Comparison of ENCODE assay signal across 19 mouse cellular contexts in the genomic region with DNA sequence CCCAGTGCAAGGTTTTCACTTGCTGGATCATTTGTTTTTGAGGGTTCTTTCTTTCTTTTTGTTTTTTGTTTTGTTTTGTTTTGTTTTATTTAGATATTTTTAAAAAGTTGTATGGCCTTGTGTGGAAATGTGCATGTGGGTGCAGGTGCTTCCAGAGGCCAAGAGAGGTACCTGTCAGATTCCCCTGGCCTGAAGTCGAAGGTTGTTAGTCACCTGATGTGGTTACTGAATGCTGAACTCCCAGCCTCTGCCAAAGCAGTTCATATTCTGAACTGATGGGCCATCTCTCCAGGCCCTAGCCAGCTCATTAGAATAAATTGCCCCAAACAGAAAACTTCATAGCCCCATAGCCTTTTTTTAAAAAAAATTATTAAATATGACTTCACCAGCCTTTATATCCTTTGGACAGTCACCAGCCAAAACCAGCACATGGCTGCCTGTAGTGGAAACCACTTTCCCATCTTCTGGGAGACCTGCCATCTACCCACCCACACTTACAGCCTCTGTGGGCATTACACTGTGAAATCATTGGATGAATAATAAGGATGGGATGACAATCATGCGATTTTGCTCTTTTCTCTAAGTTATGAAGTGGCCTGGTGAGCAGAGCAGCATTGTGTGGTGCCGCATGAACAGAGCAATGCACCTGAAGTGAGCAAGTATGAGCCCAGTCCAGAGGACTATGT. TPM values are rescaled to one million over a fixed set of nuclear protein-coding genes. Genes with fewer than 3 reads are reported as not detected.
DNase-seq lines count a peak whose midpoint lies in the region; ATAC-seq lines count a peak whose summit lies in the region.
"Had no signal": no experiment of that assay in that cellular context is flagged by ENCODE, and none has a peak within 500 bp of the region (broad histone marks: within the 10 kb centered on the region; RNA-seq: fewer than 3 reads in every experiment).

No protein-coding gene starts in this region.

- no peaks in the 10 kb centered on the region for H3K9me3 ChIP-seq in forebrain, embryonic 13.5 days (replicated peaks)
- H3K9me3 ChIP-seq: heart, embryonic 15.5 days; hindbrain, embryonic 10.5 days; liver, embryonic 15.5 days had no signal

- no peaks in the 10 kb centered on the region for H3K36me3 ChIP-seq in forebrain, embryonic 13.5 days (ENCODE audit: poor library complexity, severe bottlenecking)
- H3K36me3 ChIP-seq: heart, embryonic 15.5 days; hindbrain, embryonic 10.5 days; liver, embryonic 15.5 days had no signal

- H3K27ac ChIP-seq in forebrain, embryonic 13.5 days, result no peak overlapping the region
- H3K27ac ChIP-seq: heart, embryonic 15.5 days; hindbrain, embryonic 10.5 days; kidney, postnatal 0 days; liver, embryonic 15.5 days had no signal

- H3K9ac ChIP-seq in forebrain, embryonic 13.5 days, result no peak overlapping the region
- H3K9ac ChIP-seq: heart, embryonic 15.5 days; liver, embryonic 15.5 days had no signal

- no peaks in the 10 kb centered on the region for H3K27me3 ChIP-seq in forebrain, embryonic 13.5 days
- H3K27me3 ChIP-seq: heart, embryonic 15.5 days; liver, embryonic 15.5 days had no signal

- H3K4me3 ChIP-seq in forebrain, embryonic 13.5 days, result no peak overlapping the region
- H3K4me3 ChIP-seq: heart, embryonic 15.5 days; hindbrain, embryonic 10.5 days; liver, embryonic 15.5 days had no signal

- H3K4me1 ChIP-seq in forebrain, embryonic 13.5 days, result no peaks in the 10 kb centered on the region
- H3K4me1 ChIP-seq: heart, embryonic 15.5 days; hindbrain, embryonic 10.5 days; liver, embryonic 15.5 days had no signal

- H3K4me2 ChIP-seq in forebrain, embryonic 13.5 days, result no peak overlapping the region
- H3K4me2 ChIP-seq: heart, embryonic 15.5 days; liver, embryonic 15.5 days; midbrain, embryonic 11.5 days had no signal

- WGBS in forebrain, embryonic 13.5 days, result 85% methylated on average over 3 of the region's 3 CpGs

- DNase-seq in left cerebral cortex, adult 11 months (ENCODE audit: low spot score), result peak; percentile 7
- DNase-seq in left cerebral cortex, postnatal 4 days, result no peak
- peak; percentile 74 to 77 for DNase-seq in layer of hippocampus, adult 18-20 months (ENCODE audit: low spot score in 2 of 2)
- peak; percentile 52 to 61 for DNase-seq in left cerebral cortex, adult 18-20 months (ENCODE audit: low spot score in 2 of 2)
- DNase-seq in right cerebral cortex, postnatal 25 days, result peak; percentile 42
- no peak for DNase-seq in lung, postnatal 10 days
- DNase-seq: cerebellum, adult 9-10 months; lung, postnatal 14 days had no signal

- intact Hi-C loops in left cerebral cortex, postnatal 4 days (cut with DNase I), result no loop called here

- no peak for ATAC-seq in forebrain, embryonic 13.5 days
- ATAC-seq in megakaryocyte, adult 5-6 weeks (ENCODE audit: poor library complexity, severe bottlenecking), result no peak
- ATAC-seq: forebrain, embryonic 16.5 days; inflammation-experienced regulatory T-cells, adult 6 months had no signal

RNA-seq across cellular contexts. Expression of a gene that starts 58.9 kb away (rescaled TPM):
- total RNA-seq in left cerebral cortex, postnatal 4 days (2021), result under 1 TPM in 1 of 2 experiments, not detected in 1; 0.22 TPM
- total RNA-seq in layer of hippocampus, adult 18-20 months (2021), result not detected
- total RNA-seq in left cerebral cortex, adult 18-20 months (2021), result not detected
- 0.09 TPM in 1 of 2 replicates, not detected in the other for polyA plus RNA-seq in forebrain, embryonic 13.5 days (2015; fragmentation: Nextera tagmentation; extraction: Ambion mirVana)
- not detected in 2 replicates for total RNA-seq in megakaryocyte, adult 5-6 weeks (2015)
- total RNA-seq in megakaryocyte, adult 5-6 weeks (2017), result not detected in 2 replicates
- total RNA-seq: gastrocnemius, postnatal 4 days had no signal
- polyA plus RNA-seq: limb, embryonic 11.5 days; liver, embryonic 15.5 days; midbrain, embryonic 11.5 days had no signal

Comparison
In these comparisons a context has a peak if more than half of its experiments do, and no peak if none do; other contexts are left out.
1. DNase-seq: peak in left cerebral cortex, adult 11 months (single experiment), layer of hippocampus, adult 18-20 months (2 of 2), left cerebral cortex, adult 18-20 months (2 of 2) and right cerebral cortex, postnatal 25 days (single experiment); none in left cerebral cortex, postnatal 4 days (single experiment) and lung, postnatal 10 days (single experiment).